Mouse (Mus musculus) right cerebral cortex, postnatal 25 days (tissue): Measurements from ENCODE around the gene Cks1brt.
"Not testable (repeated sequence)": the region's sequence is repeated elsewhere in the genome, so short reads cannot be mapped to it uniquely, and the experiment has no call there.

Experiments
- DNase-seq: peaks from one replicate; pipeline ENCODE4 v3.0.0; 2022

Cks1brt gene

GRCm38 (mm10) chr8:85151624-85152023, at the start of gene Cks1brt:
Gene Cks1brt, plus strand, starts transcription at chr8:85151924.
- no peak for DNase-seq

DNA sequence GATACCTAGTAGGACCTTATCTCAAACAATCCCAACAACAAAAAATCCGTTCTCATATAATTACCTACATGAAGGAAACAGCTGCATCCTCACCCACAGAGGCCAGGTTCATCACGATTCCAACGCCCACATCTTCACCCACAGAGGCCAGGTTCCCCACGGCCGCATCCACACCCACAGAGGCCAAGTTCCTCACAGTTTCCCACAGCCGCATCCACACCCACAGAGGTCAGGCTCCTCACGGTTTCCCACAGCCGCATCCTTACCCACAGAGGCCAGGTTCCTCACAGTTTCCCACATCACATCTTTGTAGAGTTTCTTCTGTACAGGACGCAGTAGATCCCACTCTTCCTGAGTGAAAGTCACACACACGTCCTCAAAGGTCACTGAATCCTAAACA, 38.5 kb upstream of the Cks1brt start:
- DNase-seq: no peak

- DNase-seq: no peak
These were observed 36.2 kb upstream of the Cks1brt start for GRCm38 (mm10) chr8:85115501-85115900.

- DNase-seq: no peak
These were observed 34.7 kb upstream of the Cks1brt start for GRCm38 (mm10) chr8:85116984-85117383.

DNA sequence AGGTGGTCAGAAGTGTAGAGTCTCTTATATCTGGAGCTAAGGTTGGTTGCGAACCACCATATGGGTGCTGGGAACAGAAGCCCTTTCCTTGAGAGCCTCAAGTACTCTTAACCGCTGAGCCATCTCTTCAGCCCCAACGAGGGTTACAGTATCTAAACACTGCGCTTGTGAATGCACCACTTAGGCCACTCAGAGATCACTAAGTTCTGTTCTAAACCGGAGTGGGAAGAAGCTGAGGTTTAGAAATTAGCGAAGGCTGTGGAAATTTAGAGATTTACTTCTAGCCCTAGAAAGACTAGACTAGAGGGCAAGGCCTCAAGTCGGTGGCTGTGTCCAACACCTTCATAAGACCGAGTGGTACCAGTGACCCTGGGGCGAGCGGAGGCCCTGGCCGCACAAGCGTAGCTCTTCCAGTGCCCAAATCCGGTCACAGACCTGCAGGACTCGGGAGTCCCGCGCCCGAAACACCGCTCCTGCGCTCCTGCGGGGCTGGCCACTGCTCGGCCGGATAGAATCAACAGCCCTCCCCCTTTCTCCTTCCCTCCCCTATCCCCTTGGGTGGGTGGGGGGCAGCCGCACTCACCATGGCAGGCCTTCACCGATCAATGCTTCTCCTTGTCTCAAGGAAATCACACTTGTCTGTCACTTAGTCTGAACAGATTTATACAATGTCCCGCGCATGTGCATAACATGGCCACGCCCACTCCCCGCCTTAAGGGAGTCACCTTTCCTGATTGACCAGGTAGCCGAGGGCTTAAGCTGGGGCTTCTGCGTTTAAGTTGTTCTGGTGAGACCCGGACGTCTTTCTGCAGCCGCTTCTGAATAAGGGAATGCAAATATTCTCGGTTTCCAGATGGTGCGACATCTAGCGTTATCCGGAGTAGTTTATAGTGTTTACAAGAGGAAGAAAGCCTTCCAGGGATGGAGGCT, 32.4 kb upstream of the Cks1brt start:
- peak; percentile 82 for DNase-seq

DNA sequence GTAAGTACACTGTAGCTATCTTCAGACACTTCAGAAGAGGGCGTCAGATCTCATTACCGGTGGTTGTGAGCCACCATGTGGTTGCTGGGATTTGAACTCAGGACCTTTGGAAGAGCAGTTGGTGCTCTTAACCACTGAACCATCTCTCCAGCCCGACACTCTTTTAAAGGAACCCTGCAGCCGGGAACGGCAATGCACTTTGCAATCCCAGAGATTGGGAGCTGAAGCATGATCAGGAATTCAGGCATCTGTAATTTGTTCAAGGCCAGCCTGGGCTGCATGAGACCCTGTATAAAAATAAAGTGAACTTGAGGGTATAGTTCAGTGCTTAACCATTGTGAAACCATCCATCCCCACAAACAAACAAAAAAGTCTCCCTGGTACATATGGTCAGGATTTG, 31.5 kb upstream of the Cks1brt start:
- not testable (repeated sequence) for DNase-seq

DNA sequence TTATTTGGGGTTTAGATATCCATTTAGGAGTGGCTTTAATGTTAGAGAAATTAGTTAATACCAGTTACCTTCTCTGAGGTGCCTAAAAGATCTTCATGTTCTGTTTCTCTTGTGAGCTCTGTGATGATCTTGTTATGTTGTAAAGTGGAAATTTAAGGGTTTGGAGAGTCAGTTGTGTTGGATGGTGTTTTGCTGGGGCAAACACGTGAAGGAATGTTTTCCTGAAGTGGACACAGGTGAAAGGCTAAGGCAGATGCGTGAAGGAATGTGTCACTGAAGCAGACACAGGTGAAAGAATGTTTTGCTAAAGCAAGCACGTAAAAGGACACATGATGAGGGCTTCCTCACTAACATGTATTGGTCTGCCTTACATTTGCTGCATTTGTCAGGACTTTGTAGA, 28.7 kb upstream of the Cks1brt start, which contains the start of gene Zfp791:
Zfp791 (minus strand) TSS at position 101 of the 400 bp plus-strand sequence.
- no peak for DNase-seq

DNA sequence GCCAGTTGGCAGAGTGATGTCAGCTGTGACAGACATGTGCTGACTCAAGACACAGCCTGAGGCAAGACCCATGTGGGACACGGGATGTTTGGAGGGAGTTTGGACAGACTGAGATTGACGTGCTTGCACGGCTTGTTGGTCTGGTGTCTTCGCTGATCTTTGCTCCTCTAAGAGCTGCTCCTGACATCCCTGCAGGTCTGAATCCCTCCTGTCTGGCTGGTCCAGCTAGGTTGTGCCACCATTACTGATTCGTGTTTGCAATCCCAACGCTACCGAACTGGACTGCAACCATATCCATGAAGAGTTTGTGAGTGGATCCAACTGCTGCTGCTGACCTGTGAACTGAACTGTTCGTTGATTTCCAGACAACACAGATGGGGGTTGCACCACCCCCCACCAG, 28.0 kb upstream of the Cks1brt start:
- DNase-seq: no peak

DNA sequence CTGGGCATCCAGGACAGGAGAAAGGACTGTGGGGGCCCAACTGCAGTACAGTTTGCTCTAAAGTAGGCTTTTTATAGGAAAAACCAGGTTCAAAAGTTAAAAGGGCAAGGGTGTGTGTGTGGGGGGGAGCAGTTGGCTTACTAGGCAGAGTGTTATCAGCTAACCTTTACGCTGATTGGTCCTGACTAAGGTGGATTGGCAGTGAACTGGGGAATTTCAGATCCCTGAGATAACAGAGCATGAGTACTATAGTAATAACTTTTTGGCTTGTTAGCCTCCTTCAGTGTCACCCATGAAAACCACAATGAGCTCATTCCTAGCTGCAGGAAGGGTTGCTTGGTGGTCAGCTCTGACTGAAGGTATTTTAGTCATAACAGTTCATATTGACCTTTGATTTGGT, 19.4 kb upstream of the Cks1brt start:
- no peak for DNase-seq

DNA sequence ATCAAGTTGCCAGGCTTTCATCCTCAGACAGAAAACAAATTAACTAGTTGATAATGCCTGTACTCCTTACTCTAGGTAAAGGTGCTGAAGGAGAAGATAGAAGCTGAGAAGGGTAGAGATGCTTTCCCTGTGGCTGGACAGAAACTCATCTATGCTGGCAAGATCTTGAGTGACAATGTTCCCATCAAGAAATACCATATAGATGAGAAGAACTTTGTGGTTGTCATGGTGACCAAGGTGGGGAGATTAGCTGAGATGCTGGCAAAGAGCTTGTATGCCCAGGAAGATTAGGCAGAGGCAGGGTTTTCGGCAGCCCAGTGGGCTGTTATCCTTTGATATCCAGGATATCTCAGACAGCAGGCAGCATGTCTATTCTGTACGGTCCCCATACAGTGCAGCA, 16.0 kb upstream of the Cks1brt start:
- not testable (repeated sequence) for DNase-seq

DNA sequence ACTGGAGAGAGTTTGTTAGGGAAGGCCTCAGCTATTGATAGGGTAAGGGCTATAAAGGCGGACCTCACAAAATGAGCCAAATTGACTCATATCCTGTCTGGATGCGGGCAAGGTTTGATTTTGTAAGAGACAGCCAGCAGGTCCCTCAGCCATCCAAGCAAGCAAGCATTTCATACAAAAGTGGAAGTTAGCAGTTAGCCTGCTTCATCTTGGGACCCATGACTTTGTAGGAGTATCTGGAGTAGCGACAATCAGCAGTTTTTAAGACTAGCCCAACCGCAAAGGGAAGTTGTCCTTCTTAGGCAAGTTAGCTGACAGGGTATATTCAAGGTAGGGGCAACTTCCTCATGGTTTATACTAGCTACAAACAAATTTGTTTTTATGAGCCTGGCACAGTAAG, 9.2 kb upstream of the Cks1brt start:
- DNase-seq: no peak

GRCm38 (mm10) chr8:85171291-85171690, 19.6 kb downstream of the Cks1brt start:
- peak; percentile 25 for DNase-seq

DNA sequence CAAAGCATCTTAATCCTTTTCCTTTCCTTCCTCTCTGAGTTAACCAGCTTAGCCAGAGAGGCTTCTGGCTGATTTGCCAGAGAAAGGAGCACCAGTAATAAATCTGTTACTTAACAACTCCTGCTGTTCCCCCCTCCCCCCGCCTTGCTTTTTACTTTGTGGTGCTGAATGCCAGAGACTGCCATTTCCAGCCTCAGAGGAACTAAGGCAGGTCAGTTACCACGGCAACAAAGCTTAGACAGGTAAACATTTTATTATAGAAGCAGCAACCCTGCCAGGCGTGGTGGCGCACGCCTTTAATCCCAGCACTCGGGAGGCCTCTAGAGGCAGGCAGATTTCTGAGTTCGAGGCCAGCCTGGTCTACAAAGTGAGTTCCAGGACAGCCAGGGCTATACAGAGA, 24.2 kb downstream of the Cks1brt start:
- DNase-seq: no peak

DNA sequence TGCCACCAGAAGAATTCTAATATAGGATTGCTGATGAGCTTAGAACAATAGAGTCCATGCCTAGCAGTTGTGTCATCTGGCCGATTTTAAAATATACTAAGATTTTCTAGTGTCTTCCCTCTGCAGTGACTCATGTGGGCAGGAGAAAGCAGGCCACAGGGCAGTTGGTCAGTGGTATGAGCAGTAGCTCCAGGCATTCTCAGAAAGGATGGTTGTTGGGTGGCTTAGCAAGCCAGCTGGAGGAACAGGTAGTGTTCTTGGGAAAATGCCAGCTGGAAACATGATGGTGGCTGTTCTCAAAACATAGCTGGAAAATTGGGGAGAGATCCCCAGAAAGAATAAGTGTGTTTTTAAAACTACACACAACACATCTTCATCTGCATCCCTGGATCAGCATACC, 40.6 kb downstream of the Cks1brt start:
- DNase-seq: no peak

GRCm38 (mm10) chr8:85220220-85220619, 68.5 kb downstream of the Cks1brt start:
- DNase-seq: no peak

- no peak for DNase-seq
These were observed 69.3 kb downstream of the Cks1brt start for GRCm38 (mm10) chr8:85220992-85221391.
